Mouse (Mus musculus) thymus, adult 2 months (tissue): ENCODE data around the gene Zfp541. TPM values are rescaled to one million over a fixed set of nuclear protein-coding genes. Genes with fewer than 3 reads are reported as not detected.

ENCODE experiments used
- DNase-seq: peaks from one replicate; pipeline ENCODE4 v3.0.0; 2021
- H3K27ac ChIP-seq: fragments of 200-500 bp; 2 replicates; pipeline ENCODE4 v1.5.1; 2012; ENCODE audit warnings: low read length, control low read depth; ENCODE audit not compliant: control insufficient read depth, insufficient read depth
- H3K27me3 ChIP-seq: fragments of 200-500 bp; 2 replicates; pipeline ENCODE4 v1.6.1; 2012; ENCODE audit warnings: mild to moderate bottlenecking, low read length, moderate library complexity, mixed read lengths; ENCODE audit not compliant: control insufficient read depth, insufficient read depth
- H3K36me3 ChIP-seq: fragments of 200-500 bp; 2 replicates; pipeline ENCODE4 v1.6.1; 2012; ENCODE audit warnings: mild to moderate bottlenecking, low read length, moderate library complexity; ENCODE audit not compliant: control insufficient read depth, insufficient read depth
- H3K4me1 ChIP-seq: fragments of 200-500 bp; replicated peaks from 2 replicates; pipeline ENCODE4 v1.6.1; 2012; ENCODE audit warnings: low read length; ENCODE audit not compliant: control insufficient read depth, insufficient read depth
- H3K4me3 ChIP-seq: fragments of 200-500 bp; 2 replicates; pipeline ENCODE4 v1.5.1; 2012; ENCODE audit warnings: mild to moderate bottlenecking, low read length, control low read depth, moderate library complexity; ENCODE audit not compliant: control insufficient read depth, insufficient read depth
- CTCF ChIP-seq: fragments of 200-500 bp; IDR thresholded peaks from 2 replicates; pipeline ENCODE4 v1.5.1; 2012; ENCODE audit warnings: mild to moderate bottlenecking, control low read depth, low read length, moderate library complexity, borderline replicate concordance; ENCODE audit not compliant: control insufficient read depth, poor library complexity, insufficient read depth; ENCODE audit errors: extremely low read depth
- POLR2A ChIP-seq: fragments of 200-500 bp; IDR thresholded peaks from 2 replicates; pipeline ENCODE4 v1.6.1; 2012; ENCODE audit warnings: mild to moderate bottlenecking, low read length, control low read depth, moderate library complexity; ENCODE audit not compliant: control insufficient read depth, poor library complexity, insufficient read depth; ENCODE audit errors: extremely low read depth
- WGBS: fragments of 180-500 bp; shearing (Covaris S2); methylation state at CpG from one replicate; pipeline ENCODE4 v1.1.7; 2018; 5-methylcytosine and 5-hydroxymethylcytosine counted together
- polyA plus RNA-seq: library from polyadenylated mRNA; depleted of rRNA; stranded (reverse); fragments of >200 nt; gene quantifications from 2 replicates; pipeline ENCODE4 v1.2.3, GENCODE M21; 2012; rRNA removed

The Zfp541 gene
- polyA plus RNA-seq: 0.04 and 0.11 TPM in 2 replicates

DNA sequence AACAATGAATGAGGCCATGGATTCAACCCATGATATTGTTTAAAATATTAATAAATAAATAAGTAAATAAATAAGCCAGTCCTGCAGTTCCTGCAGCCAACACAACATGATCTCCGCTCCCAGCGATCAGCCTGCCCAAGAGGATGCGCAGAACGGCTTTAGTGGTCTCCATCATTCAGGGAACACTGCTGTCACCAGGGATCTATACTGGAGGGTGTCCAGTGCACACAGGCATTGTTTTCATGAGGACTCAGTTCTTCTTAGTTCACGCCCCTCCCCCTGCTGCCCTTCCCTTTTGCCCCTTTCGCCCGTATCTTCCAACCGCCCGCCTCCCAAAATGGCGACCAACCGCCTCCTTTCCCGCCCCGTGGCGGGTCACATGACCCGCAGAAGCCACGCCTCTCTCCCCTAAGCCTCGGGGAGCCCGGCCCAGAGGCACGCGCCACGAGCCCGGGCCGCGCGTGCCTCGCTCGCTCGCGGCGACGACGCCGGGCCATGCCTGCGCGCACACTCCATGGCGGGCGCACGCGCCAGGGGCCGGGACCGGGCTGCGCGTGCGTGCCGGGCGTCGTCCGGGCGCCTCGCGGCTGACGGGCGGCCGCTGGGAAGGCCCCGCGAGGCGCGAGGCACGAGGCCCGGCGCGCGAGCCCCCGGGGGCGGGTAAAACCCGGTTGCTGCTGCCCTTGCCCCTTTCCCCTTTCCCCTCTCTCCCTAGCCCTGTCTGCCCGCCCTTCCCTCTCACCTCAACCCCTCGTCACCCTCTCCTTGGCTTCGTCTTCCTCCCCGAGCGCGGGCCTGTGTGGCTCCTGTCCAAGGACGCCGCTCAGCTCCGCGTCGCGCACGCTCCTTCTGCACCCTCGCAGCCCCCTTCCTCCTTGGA, at the start of gene Zfp541:
Gene Zfp541, plus strand, starts transcription at position 596 of the 880 bp plus-strand sequence.
- H3K27ac ChIP-seq: no peak within 1 kb of the TSS
- 84% methylated on average over 80 of the region's 80 CpGs for WGBS
- TF ChIP-seq POLR2A (no peak), CTCF (no peak)
- H3K27me3 ChIP-seq: no peaks in the 10 kb centered on the region
- H3K4me1 ChIP-seq: peaks cover 7% of the 10 kb centered on the region
- no peaks in the 10 kb centered on the region for H3K36me3 ChIP-seq
- H3K4me3 ChIP-seq: no peak within 1 kb of the TSS
- no peak for DNase-seq

GRCm38 (mm10) chr7:16012576-16013263, 48.9 kb upstream of the Zfp541 start:
- no peak overlapping the region for H3K27ac ChIP-seq
- peak; percentile 56 for DNase-seq

GRCm38 (mm10) chr7:16013722-16014275, 47.8 kb upstream of the Zfp541 start:
- Histone ChIP-seq H3K4me3 (no peak overlapping the region), H3K27me3 (no peaks in the 10 kb centered on the region), H3K36me3 (no peaks in the 10 kb centered on the region), H3K27ac (no peak overlapping the region), H3K4me1 (peaks cover 29% of the 10 kb centered on the region)
- no peak for DNase-seq
- WGBS: 91% methylated on average over 5 of the region's 5 CpGs
- TF ChIP-seq POLR2A (no peak), CTCF (no peak)

More at GRCm38 (mm10) chr7:16012576-16013263, 48.9 kb upstream of the Zfp541 start:
- Histone ChIP-seq H3K36me3 (no peaks in the 10 kb centered on the region), H3K4me1 (peaks cover 24% of the 10 kb centered on the region), H3K4me3 (no peak overlapping the region), H3K27me3 (no peaks in the 10 kb centered on the region)
- 63% methylated on average over 11 of the region's 11 CpGs for WGBS
- no peak for TF ChIP-seq POLR2A
- TF ChIP-seq CTCF: peak; percentile 77; the same call in 1 of the 2 replicates

- H3K27me3 ChIP-seq: no peaks in the 10 kb centered on the region
- no peak overlapping the region for H3K27ac ChIP-seq
- peaks cover 34% of the 10 kb centered on the region for H3K4me1 ChIP-seq
- WGBS: 94% methylated on average over 8 of the region's 8 CpGs
- no peak for TF ChIP-seq CTCF
- no peak for TF ChIP-seq POLR2A
- H3K36me3 ChIP-seq: no peaks in the 10 kb centered on the region
- no peak overlapping the region for H3K4me3 ChIP-seq
- DNase-seq: no peak
Observed at GRCm38 (mm10) chr7:16014521-16015175, 47.0 kb upstream of the Zfp541 start.

DNA sequence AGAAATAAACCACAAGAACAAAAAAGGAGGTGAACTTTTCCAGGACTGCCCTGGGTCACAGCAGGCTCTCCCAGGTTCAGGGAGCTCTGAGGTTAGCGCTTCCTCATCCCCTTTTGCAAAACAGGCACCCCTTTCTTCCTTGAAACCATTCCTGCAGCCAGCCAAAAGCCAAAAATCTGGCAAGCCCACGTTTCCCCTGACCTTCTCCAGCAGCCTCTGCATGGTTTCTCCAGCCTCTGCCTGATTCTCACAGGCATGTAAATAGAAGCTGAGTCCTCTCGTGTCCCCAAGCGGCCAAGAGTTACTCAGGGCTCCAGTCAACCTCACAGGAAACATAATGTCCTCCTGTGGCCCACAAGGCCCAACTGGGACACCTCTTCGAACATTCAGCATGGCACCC, 46.2 kb upstream of the Zfp541 start:
- H3K4me3 ChIP-seq: no peak overlapping the region
- peaks cover 35% of the 10 kb centered on the region for H3K4me1 ChIP-seq
- H3K27me3 ChIP-seq: no peaks in the 10 kb centered on the region
- TF ChIP-seq POLR2A (no peak), CTCF (no peak)
- H3K36me3 ChIP-seq: no peaks in the 10 kb centered on the region
- WGBS: 62% methylated on average over 5 of the region's 5 CpGs
- DNase-seq: no peak
- H3K27ac ChIP-seq: no peak overlapping the region
